Mouse (Mus musculus) neural tube, embryonic 14.5 days (tissue): ENCODE data around the gene Col26a1. TPM values are rescaled to one million over a fixed set of nuclear protein-coding genes. Genes with fewer than 3 reads are reported as not detected.
"Not testable (repeated sequence)": the region's sequence is repeated elsewhere in the genome, so short reads cannot be mapped to it uniquely, and the experiment has no call there.

ENCODE experiments used
- ATAC-seq: fragments of 200-750 bp; cut with Nextera tagmentation; 2 replicates; pipeline ENCODE4 v1.8.0; 2017; ENCODE audit warnings: low read depth, mild to moderate bottlenecking, moderate TSS enrichment, moderate library complexity
- H3K27ac ChIP-seq: fragments of 300-500 bp; sonication (generic); 2 replicates; pipeline ENCODE4 v1.5.1; 2014; ENCODE audit warnings: low read depth, mild to moderate bottlenecking, control low read depth, low read length, moderate library complexity, mixed read lengths
- H3K27me3 ChIP-seq: fragments of 300-500 bp; sonication (generic); 2 replicates; pipeline ENCODE4 v1.6.1; 2014; ENCODE audit warnings: low read length; ENCODE audit not compliant: control insufficient read depth, insufficient read depth
- H3K36me3 ChIP-seq: fragments of 300-500 bp; sonication (generic); 2 replicates; pipeline ENCODE4 v1.6.1; 2014; ENCODE audit warnings: low read length, mixed read lengths; ENCODE audit not compliant: control insufficient read depth, insufficient read depth
- H3K4me1 ChIP-seq: fragments of 300-500 bp; sonication (generic); 2 replicates; pipeline ENCODE4 v1.6.1; 2014; ENCODE audit warnings: low read length; ENCODE audit not compliant: control insufficient read depth, insufficient read depth
- H3K4me2 ChIP-seq: fragments of 300-500 bp; sonication (generic); 2 replicates; pipeline ENCODE4 v1.6.1; 2014; ENCODE audit warnings: mild to moderate bottlenecking, low read depth, low read length, control low read depth
- H3K4me3 ChIP-seq: fragments of 300-500 bp; sonication (generic); 2 replicates; pipeline ENCODE4 v1.5.1; 2014; ENCODE audit warnings: low read depth, low read length, control low read depth, mixed read lengths
- H3K9ac ChIP-seq: fragments of 300-500 bp; sonication (generic); replicated peaks from 2 replicates; pipeline ENCODE4 v1.6.1; 2014; ENCODE audit warnings: low read depth, mild to moderate bottlenecking, control low read depth, low read length, mixed read lengths
- H3K9me3 ChIP-seq: fragments of 300-500 bp; sonication (generic); 2 replicates; pipeline ENCODE4 v1.6.1; 2016; ENCODE audit warnings: low read length; ENCODE audit not compliant: control insufficient read depth
- WGBS: fragments of 180-500 bp; shearing (Covaris S2); extraction: QIAGEN DNeasy Blood & Tissue Kit; methylation state at CpG from one replicate; pipeline ENCODE4 v1.1.7; 2014; 5-methylcytosine and 5-hydroxymethylcytosine counted together
- polyA plus RNA-seq: library from polyadenylated mRNA; unstranded; fragments of >200 nt; fragmentation: Nextera tagmentation; extraction: Ambion mirVana; gene quantifications from 2 replicates; pipeline ENCODE4 v1.2.1, GENCODE M21; 2014

Gene Col26a1
- polyA plus RNA-seq, 1 experiment from 2014 or later, result 12.6 TPM

- no peak overlapping the region for H3K9ac ChIP-seq
Observed at GRCm38 (mm10) chr5:136754053-136754591, 128.9 kb downstream of the Col26a1 start.

GRCm38 (mm10) chr5:136753176-136753575 lies 129.8 kb downstream of the Col26a1 start:
- H3K27me3 ChIP-seq, H3K27ac ChIP-seq, ATAC-seq, H3K9me3 ChIP-seq, H3K9ac ChIP-seq, H3K4me2 ChIP-seq, H3K4me3 ChIP-seq, H3K36me3 ChIP-seq, H3K4me1 ChIP-seq: not testable (repeated sequence)
- WGBS, result 80% methylated on average over 7 of the region's 7 CpGs

More at GRCm38 (mm10) chr5:136754053-136754591, 128.9 kb downstream of the Col26a1 start:
- Histone ChIP-seq H3K36me3 (no peaks in the 10 kb centered on the region), H3K9me3 (no peaks in the 10 kb centered on the region), H3K4me1 (no peaks in the 10 kb centered on the region), H3K4me3 (no peak overlapping the region), H3K27me3 (no peaks in the 10 kb centered on the region), H3K4me2 (no peak overlapping the region), H3K27ac (no peak overlapping the region)
- ATAC-seq, result no peak
- 67% methylated on average over 14 of the region's 14 CpGs for WGBS

DNA sequence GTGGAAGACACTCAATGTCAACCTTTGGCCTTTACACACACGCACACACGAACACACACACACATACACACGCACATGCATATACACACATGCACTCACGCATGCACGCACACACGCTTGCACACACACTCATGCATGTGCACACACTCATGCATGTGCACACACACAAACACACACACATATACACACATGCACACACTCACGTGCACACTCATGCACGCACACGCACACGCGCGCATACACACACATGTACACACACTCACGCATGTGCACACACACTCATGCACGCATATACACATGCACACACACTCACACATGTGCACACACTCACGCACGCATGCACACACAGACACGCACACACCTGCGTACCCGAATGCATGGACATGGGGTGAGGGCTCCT lies 130.9 kb downstream of the Col26a1 start:
- ATAC-seq, result no peak
- Histone ChIP-seq H3K27me3 (no peaks in the 10 kb centered on the region), H3K27ac (no peak overlapping the region), H3K4me1 (no peaks in the 10 kb centered on the region), H3K4me3 (no peak overlapping the region), H3K36me3 (no peaks in the 10 kb centered on the region; the same call in 1 of the 2 replicates), H3K4me2 (no peak overlapping the region), H3K9ac (no peak overlapping the region), H3K9me3 (no peaks in the 10 kb centered on the region)
- WGBS, result 97% methylated on average over 19 of the region's 19 CpGs

GRCm38 (mm10) chr5:136746596-136746995 lies 136.4 kb downstream of the Col26a1 start:
- H3K27me3 ChIP-seq, result no peaks in the 10 kb centered on the region
- ATAC-seq, result no peak
- WGBS, result 74% methylated on average over 9 of the region's 9 CpGs
- no peak overlapping the region for H3K4me3 ChIP-seq
- H3K27ac ChIP-seq, result no peak overlapping the region
- no peak overlapping the region for H3K4me2 ChIP-seq
- H3K9me3 ChIP-seq, result no peaks in the 10 kb centered on the region
- H3K9ac ChIP-seq, result no peak overlapping the region
- no peaks in the 10 kb centered on the region for H3K4me1 ChIP-seq
- no peaks in the 10 kb centered on the region; the same call in 1 of the 2 replicates for H3K36me3 ChIP-seq

DNA sequence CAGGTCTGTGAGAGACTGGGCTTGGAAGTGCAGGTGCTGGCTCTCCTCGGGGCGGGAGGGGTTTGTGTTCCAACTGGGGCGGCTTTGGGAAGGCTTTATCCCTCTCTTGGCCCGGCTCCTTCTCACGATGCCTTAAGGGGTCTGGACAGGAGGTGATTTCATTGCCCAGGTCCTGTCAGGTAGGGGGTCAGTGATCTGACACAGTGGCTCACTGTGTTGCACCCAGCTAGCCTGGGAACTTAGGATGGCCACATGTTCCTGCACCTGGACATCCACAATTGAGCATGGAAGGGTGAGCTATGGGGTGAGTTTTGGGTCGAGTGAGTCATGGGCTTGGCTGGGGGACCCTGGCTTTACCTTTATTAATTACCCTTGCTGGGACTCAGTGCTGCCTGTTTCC lies 144.1 kb downstream of the Col26a1 start:
- 56% methylated on average over 6 of the region's 6 CpGs for WGBS

GRCm38 (mm10) chr5:136726271-136726670 lies 156.7 kb downstream of the Col26a1 start:
- not testable (repeated sequence) for ATAC-seq, H3K36me3 ChIP-seq, H3K27ac ChIP-seq, H3K27me3 ChIP-seq, H3K9me3 ChIP-seq, H3K4me3 ChIP-seq, H3K9ac ChIP-seq, H3K4me2 ChIP-seq, H3K4me1 ChIP-seq
- WGBS, result 86% methylated on average over 4 of the region's 5 CpGs

More for the DNA sequence above, 144.1 kb downstream of the Col26a1 start:
- Histone ChIP-seq H3K36me3 (no peaks in the 10 kb centered on the region), H3K4me1 (no peaks in the 10 kb centered on the region), H3K4me2 (no peak overlapping the region), H3K4me3 (no peak overlapping the region), H3K27me3 (no peaks in the 10 kb centered on the region), H3K9ac (no peak overlapping the region), H3K9me3 (no peaks in the 10 kb centered on the region), H3K27ac (no peak overlapping the region)
- no peak for ATAC-seq

GRCm38 (mm10) chr5:136721596-136721995 lies 161.4 kb downstream of the Col26a1 start:
- H3K9me3 ChIP-seq, result no peaks in the 10 kb centered on the region
- no peak overlapping the region for H3K4me2 ChIP-seq
- 78% methylated on average over 5 of the region's 5 CpGs for WGBS
- H3K9ac ChIP-seq, result no peak overlapping the region
- H3K4me3 ChIP-seq, result no peak overlapping the region
- no peak for ATAC-seq
- 0 out of 2 replicates have a peak, but pooled peaks cover 4% of the 10 kb centered on the region for H3K4me1 ChIP-seq
- H3K36me3 ChIP-seq, result no peaks in the 10 kb centered on the region
- no peak overlapping the region for H3K27ac ChIP-seq
- no peaks in the 10 kb centered on the region for H3K27me3 ChIP-seq

DNA sequence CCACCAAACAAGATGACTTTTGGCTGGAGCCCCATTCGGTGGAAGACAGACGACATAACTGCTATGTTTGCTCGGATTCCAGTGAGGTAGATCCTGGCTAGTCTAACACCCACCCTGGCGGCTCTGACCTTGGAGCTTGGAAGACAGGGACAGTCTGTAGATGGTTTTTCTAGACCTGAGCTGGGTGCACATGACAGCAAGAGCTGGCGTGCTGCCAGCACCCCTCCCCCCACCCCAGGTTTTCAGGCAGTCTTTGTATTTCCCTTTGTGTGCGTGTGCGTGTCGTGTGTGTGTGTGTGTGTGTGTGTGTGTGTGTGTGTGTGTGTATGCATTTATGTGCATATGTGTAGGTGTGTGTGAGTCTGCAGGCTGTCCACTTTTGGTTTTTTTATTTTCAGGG lies 164.4 kb downstream of the Col26a1 start:
- 51% methylated on average over 8 of the region's 8 CpGs for WGBS
- Histone ChIP-seq H3K4me1 (peaks cover 9% of the 10 kb centered on the region; the same call in 1 of the 2 replicates), H3K4me2 (no peak overlapping the region), H3K27ac (no peak overlapping the region), H3K27me3 (no peaks in the 10 kb centered on the region), H3K9ac (no peak overlapping the region), H3K4me3 (no peak overlapping the region), H3K9me3 (no peaks in the 10 kb centered on the region), H3K36me3 (no peaks in the 10 kb centered on the region)
- ATAC-seq, result no peak

GRCm38 (mm10) chr5:136717573-136717854 lies 165.5 kb downstream of the Col26a1 start:
- peaks cover 9% of the 10 kb centered on the region; the same call in 1 of the 2 replicates for H3K4me1 ChIP-seq
- H3K9me3 ChIP-seq, result no peaks in the 10 kb centered on the region
- H3K9ac ChIP-seq, result no peak overlapping the region
- ATAC-seq, result no peak
- H3K4me3 ChIP-seq, result no peak overlapping the region
- H3K36me3 ChIP-seq, result no peaks in the 10 kb centered on the region
- peak overlapping the region; percentile 55 for H3K27ac ChIP-seq
- H3K27me3 ChIP-seq, result no peaks in the 10 kb centered on the region
- H3K4me2 ChIP-seq, result no peak overlapping the region
- WGBS, result 57% methylated on average over 2 of the region's 2 CpGs
